Mouse (Mus musculus) left cerebral cortex, postnatal 4 days (tissue): ENCODE results near the gene Dlg3. TPM values are rescaled to one million over a fixed set of nuclear protein-coding genes. Genes with fewer than 3 reads are reported as not detected.

Source experiments
- DNase-seq: peaks from one replicate; pipeline ENCODE4 v3.0.0-alpha.2; 2022
- intact Hi-C: fragments of 180-260 bp; cut with DNase I; formaldehyde crosslinking; loops from one replicate; pipeline ENCODE4 v1.15.1; 2025
- total RNA-seq, 2 experiments: library from RNA; stranded (reverse); gene quantifications; 2 replicates each; pipeline ENCODE4 v1.2.3; 2021

Gene Dlg3
- total RNA-seq, result 10 to 100 TPM; 91.0 to 98.1 TPM

- peak; percentile 66 for DNase-seq
- intact Hi-C loops, result no loop called here
Measured at GRCm38 (mm10) chrX:100767181-100767884, at the start of gene Dlg3. Gene Dlg3, plus strand, starts transcription at chrX:100767722.

GRCm38 (mm10) chrX:100728947-100729346, 38.6 kb upstream of the Dlg3 start:
- intact Hi-C loops, result no loop called here
- peak; percentile 66 for DNase-seq

DNA sequence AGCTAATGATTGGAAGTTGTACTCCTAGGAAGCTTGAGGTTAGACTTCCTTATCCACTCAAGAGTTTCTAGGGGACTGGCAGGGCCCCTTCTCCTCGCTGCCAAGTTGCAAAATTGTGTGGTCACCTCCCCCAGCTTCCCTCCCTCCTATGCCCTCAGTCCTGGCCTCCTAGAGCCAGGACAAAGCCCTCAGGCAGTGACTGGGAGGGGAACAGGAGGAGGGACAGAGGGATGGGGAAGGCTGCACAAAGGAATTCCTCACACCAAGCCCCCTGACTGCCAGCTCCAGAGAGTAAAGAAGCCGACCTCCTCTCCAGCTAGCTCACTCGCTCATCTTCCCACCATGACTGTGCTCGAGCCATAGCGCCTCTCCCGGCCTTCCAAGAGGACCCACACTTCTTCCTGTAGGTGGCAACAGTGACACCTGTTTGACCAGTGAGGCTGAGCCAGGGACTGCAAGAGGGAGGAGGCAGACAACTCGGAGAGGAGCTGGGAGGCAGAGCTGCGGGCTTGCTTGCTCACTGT, 37.8 kb upstream of the Dlg3 start, which contains the start of gene Gdpd2:
Gene Gdpd2, plus strand, starts transcription at position 209 of the 524 bp plus-strand sequence.
- intact Hi-C loops, result no loop called here
- DNase-seq, result peak; percentile 43

DNA sequence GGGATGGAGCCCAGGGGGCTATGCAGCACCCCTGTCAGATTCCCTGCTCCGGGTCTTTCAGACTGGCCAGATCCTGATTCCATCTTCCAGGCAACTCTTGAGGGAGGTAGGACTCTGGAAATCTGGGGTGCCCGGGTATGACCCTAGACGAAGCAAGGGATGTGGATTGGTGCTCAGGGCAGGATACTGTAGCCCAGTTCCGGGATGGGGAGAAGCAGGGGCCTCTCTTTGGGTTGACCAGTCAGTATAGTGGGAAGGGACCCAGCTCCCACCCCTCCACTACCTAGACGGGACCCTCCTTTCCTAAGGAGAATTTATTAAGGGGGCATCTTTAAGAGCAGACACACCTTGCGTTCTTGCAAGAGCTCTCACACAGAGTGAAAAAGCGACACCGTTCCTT, 37.3 kb upstream of the Dlg3 start:
- no peak for DNase-seq
- intact Hi-C loops, result no loop called here

DNA sequence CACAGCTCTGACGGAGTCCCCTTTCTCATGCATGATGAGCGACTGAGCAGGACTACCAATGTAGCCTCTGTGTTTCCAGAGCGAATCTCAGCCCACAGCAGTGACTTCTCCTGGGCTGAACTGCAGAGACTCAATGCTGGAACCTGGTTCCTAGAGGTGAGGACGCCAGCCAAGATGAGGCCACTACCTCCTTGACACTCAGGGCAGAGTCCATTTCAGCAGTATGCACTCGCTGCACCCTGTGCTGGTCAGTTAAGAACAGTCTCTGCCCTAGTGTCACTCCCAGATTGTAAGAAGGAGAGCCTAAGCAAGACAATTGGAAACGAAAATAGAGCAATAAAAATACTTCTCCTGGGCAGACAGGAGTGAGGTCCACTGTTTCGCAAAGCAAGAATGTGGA, 33.2 kb upstream of the Dlg3 start:
- no peak for DNase-seq
- intact Hi-C loops, result no loop called here

DNA sequence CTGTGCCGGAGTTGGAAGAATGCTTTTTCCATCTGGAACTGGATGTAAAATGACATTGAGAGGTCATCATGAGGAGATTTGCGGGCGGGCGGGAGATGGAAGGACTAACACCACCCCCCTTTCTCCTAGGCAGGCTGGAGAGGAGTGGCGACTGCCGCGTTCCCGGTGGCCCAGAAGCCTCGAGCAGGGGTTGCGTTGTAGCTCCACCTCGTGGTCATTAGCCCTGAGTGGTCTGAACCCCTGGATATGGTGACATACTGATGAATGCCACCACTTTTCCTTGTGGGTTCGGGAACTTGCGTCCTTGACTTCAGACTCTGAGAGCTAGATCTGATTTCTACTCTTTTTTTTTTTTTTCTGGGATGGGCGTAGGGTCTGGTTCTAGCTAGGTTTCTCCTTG, 28.6 kb upstream of the Dlg3 start:
- DNase-seq, result peak; percentile 68
- intact Hi-C loops, result no loop called here

GRCm38 (mm10) chrX:100739443-100739842, 28.1 kb upstream of the Dlg3 start:
- intact Hi-C loops, result no loop called here
- DNase-seq, result no peak

DNA sequence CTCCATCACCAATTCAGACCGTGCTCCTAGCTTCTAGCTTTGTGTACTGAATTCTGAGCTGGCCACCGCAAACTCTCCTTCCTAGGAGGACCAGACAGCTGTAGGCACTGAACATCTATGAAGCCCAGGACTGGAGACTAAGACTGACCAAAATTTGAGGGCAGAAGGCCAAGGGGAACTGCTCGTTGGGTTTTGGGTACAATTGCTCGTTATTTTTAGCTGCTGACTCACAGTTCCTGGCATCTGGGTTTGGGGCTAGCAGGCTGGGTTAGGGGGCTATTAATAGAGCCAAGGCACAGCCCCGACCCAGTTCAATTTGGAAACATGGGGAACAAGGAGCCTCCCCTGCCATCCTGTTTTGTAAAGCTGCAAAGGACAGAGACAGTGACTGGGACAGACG, 26.7 kb upstream of the Dlg3 start:
- intact Hi-C loops, result no loop called here
- no peak for DNase-seq

DNA sequence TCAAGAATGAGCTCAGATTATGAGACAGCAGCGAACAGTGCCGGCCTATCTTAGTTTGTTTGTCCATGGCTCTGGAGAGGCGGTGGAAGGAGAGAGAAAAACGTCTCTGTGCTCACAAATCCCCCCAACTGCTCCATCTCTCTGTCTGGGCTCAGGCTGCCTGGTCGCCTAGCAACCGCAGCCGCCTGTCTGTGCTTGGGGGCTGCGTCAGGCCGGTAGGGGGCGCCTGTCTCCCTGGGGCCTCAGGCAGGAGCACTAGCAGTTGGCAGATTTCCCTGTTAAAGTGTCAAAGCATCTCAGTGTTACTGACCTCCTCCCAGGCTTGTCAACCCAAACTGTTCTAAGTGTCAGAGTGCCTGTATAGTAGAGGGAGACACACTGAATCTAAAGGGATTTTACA, 25.6 kb upstream of the Dlg3 start:
- DNase-seq, result peak; percentile 86
- intact Hi-C loops, result no loop called here

DNA sequence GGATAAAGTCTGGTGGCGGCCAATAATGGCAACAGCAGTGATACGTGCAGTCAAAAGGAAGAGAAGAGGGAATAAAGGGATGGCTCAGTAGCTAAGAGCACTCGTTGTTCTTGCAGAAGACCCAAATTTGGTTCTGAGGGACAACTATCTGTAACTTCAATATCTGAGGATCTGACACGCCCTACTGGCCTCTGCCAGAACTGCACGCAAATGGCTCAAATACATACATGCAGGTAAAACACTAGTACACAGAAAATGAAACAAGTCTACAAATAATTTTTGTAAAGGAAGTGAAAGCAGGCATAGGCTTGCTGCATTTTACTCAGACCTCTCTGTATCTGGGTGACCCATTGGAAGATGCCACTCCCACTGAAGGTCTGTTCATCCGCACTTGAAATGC, 1.7 kb upstream of the Dlg3 start:
- intact Hi-C loops, result no loop called here
- no peak for DNase-seq

DNA sequence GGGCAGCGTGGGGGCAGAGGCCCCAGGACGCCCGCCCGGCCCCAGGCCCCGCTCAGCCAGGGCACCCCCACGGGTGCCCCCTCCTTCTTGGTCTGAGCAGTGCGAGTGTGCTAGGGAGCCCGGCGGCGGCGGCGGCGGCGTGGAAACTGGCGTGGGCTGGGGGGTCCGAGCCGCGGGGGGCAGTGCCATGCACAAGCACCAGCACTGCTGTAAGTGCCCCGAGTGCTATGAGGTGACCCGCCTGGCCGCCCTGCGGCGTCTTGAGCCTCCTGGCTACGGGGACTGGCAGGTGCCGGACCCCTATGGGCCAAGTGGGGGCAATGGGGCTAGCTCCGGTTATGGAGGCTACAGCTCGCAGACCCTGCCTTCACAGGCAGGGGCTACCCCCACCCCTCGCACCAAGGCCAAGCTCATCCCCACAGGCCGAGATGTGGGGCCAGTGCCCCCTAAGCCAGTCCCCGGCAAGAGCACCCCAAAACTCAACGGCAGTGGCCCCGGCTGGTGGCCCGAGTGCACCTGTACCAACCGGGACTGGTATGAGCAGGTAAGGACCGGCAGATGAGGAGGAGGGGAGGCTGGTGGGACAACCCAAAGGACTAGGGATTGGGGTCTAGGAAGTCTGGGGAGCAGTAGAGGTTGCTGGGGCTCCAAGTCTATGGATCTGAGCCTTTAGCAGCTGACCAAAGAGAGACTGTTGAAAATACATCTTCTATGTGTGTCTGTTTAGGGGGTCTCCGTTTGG, 534 bp downstream of the Dlg3 start:
- intact Hi-C loops, result no loop called here
- DNase-seq, result peak; percentile 13

DNA sequence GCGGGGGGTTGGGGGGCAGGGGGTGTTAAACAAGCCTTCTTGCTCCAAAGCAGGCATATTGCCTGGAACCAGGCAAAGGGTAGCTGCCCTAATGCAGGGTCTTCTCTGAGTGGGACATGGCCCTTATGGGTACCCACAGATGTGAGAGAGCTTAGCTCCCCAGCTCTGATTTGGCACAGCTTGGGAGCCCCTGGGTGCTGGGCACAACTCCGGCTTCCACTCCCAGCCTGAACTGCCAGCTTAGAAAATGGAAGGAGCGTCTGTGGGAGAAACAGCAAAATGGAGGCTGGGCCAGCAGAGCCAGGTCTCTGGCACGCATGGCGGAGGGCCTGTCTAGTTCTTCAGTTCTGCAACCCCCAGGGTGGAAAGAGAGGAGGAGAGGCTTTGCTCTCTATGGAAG, 1.8 kb downstream of the Dlg3 start:
- intact Hi-C loops, result no loop called here
- peak; percentile 13 for DNase-seq

DNA sequence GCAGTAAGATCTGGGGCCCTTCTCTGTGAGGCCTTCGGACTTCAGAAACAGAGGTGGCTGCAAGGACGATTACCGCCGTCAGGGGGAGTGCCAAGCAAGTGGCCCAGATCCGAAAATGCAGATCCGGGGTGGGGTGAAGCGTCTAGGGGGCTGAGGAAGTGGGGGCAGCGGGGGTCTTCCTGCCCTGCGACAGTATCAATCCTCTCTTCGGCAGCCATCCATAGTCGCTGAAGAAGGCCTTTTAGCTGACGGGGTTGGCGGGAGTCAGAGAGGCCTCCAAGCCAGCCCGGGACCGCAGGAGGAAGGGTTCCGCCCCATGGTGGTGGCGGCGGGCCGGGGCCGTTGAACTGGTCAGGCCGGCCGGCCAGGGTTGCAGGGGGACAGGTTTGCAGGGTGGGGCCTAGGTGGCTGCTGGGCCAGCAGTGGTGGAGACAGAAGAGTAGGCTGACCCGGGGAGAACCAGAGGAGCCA, 6.9 kb downstream of the Dlg3 start:
- intact Hi-C loops, result loop anchor here (10.0 kb wide), 1 partner anchor 170 kb away; no protein-coding TSS in a partner anchor
- DNase-seq, result peak; percentile 57

GRCm38 (mm10) chrX:100775405-100775804, 7.9 kb downstream of the Dlg3 start:
- intact Hi-C loops, result loop anchor here (10.0 kb wide), 1 partner anchor 169 kb away; no protein-coding TSS in a partner anchor
- DNase-seq, result no peak

- peak; percentile 63 for DNase-seq
- intact Hi-C loops, result loop anchor here (10.0 kb wide), 1 partner anchor 168 kb away; no protein-coding TSS in a partner anchor
Measured at GRCm38 (mm10) chrX:100776494-100776893, 9.0 kb downstream of the Dlg3 start.

GRCm38 (mm10) chrX:100776985-100777654, 9.6 kb downstream of the Dlg3 start:
- intact Hi-C loops, result loop anchor here (10.0 kb wide), 1 partner anchor 168 kb away; no protein-coding TSS in a partner anchor
- peak; percentile 66 for DNase-seq

GRCm38 (mm10) chrX:100777655-100778234, 10.2 kb downstream of the Dlg3 start:
- intact Hi-C loops, result loop anchor here (10.0 kb wide), 1 partner anchor 167 kb away; no protein-coding TSS in a partner anchor
- no peak for DNase-seq

DNA sequence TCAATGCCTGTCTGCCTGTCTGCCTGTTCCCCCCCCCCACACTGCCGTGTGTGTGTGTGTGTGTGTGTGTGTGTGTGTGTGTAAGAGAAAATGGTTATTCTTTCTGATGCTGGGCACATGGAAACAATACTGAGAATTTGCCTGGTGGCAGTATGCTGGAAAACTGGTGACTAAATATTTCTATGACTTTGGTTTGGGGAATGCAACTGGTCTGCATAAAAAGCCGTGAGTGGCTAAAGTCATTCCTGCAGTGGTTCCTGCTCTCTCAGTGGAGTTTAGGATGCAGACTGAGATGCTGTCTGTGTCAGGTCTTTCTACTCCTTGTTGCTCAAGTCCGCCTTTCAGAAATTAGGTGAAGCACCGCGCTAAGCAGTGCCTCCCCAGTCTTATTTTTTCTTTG, 10.9 kb downstream of the Dlg3 start:
- no peak for DNase-seq
- intact Hi-C loops, result loop anchor here (10.0 kb wide), 1 partner anchor 166 kb away; no protein-coding TSS in a partner anchor

DNA sequence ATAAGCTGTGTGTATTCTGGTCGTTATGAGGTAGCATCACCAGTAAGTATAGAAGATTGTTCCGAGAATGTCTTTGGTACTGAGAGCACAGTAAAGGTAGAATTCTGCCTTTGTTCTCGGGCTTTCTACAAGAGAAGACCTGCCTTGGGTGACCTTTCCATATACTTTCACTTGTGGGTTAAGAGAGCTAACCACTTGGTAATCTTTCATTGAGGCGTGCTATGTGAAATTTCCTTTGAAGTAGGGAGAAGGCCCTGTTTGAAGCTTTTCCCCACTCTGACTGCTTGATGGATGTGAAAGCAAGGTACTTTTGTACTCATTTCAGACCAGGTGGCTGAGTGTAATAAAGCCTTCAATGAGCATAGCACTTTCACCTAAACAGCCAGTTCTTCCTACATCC, 21.8 kb downstream of the Dlg3 start:
- intact Hi-C loops, result no loop called here
- DNase-seq, result no peak

- peak; percentile 32 for DNase-seq
- intact Hi-C loops, result no loop called here
Measured at GRCm38 (mm10) chrX:100796041-100796740, 28.7 kb downstream of the Dlg3 start.
